Mouse (Mus musculus): ENCODE results near the gene Frem2.

Frem2 gene

DNA sequence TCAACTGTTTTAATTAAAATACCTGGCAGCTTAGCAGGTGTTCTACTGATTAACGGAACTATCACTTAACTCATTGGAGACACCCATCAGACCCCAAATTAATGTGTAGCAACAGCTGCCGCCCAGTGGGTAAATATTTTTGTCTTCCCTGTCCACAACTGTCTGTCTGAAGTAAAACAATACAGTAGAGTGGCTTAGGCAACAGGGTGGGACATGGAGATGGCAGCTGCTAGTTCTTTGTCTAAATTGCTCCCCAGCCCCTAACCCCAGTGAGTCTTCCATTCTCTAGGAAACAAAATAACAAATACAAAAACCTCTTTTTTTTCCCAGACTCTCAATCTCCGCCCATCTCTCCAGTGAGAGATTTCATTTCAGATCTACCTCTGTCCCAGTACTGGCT is 36.2 kb downstream of the Frem2 start:
- DNase-seq (ENCODE audit: low spot score in 2 of 2): no peak

GRCm38 (mm10) chr3:53620355-53620754 is 36.8 kb downstream of the Frem2 start:
- no peak for DNase-seq (ENCODE audit: low spot score in 2 of 2)

- no peak for DNase-seq (ENCODE audit: low spot score in 2 of 2)
Measured at GRCm38 (mm10) chr3:53611106-53611505, 46.0 kb downstream of the Frem2 start.

DNA sequence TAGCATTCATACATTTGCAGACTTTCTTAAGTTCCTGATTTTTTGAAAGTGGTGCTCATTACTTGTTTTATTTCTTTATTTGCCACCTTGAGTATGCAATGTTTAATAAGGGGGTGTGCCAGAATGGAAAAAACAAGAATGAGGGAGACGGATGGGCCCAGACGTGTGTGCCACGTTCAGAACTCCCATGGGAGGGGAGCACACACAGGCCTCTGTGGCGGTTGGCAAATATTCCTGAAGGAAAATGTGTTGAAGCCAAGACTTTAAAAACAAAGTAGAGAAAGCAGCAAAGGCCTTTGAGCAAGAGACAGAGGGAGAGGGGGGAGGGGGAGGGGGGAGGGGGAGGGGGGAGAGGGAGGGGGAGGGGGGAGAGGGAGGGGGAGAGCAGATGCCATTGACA is 47.3 kb downstream of the Frem2 start:
- DNase-seq (ENCODE audit: low spot score in 2 of 2): no peak

DNA sequence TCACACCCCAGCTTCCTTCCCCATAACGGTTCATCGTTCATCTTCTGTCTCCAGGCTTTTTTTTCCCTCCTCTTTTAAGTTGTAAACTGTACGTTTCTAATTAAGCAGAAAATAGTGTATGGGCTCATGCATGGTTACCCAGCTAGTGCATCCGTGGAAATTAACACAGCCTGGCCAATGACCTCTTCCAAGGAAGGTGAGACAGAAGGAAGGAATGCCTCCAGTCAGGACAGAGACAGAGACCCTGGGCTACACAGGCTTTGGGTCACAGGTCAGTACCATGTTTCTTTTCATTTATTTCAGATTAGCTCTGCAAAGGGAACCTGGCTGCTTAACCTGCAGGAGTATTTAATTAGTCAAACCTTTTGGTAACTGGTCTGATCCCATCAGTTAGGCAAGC is 57.0 kb downstream of the Frem2 start:
- no peak for DNase-seq (ENCODE audit: low spot score in 2 of 2)

- DNase-seq (ENCODE audit: low spot score in 2 of 2): no peak
Measured at GRCm38 (mm10) chr3:53599315-53599714, 57.8 kb downstream of the Frem2 start.

GRCm38 (mm10) chr3:53598153-53598800 is 58.9 kb downstream of the Frem2 start:
- DNase-seq (ENCODE audit: low spot score in 2 of 2): no peak

DNA sequence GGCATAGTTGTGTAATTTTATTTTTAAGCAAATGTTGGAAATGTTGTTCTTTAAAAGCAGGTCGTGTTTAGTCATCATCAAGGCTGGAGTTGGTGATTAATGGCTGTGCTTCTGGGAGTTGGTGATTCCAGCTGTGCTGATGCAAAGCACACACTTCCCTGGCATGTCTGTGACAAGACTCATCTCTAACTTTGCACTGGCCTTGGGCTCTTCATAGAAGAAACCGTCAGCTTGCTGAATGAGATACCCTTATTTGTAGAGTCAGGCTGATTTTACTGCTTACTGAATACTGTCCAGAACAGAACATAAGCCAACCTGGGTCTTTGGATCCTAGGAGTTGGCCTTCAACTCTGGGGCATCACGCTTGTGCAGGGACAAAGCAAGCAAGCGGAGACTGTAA is 62.7 kb downstream of the Frem2 start:
- DNase-seq (ENCODE audit: low spot score in 2 of 2): no peak

- DNase-seq (ENCODE audit: low spot score in 2 of 2): no peak
Measured at GRCm38 (mm10) chr3:53593718-53594117, 63.4 kb downstream of the Frem2 start.

DNA sequence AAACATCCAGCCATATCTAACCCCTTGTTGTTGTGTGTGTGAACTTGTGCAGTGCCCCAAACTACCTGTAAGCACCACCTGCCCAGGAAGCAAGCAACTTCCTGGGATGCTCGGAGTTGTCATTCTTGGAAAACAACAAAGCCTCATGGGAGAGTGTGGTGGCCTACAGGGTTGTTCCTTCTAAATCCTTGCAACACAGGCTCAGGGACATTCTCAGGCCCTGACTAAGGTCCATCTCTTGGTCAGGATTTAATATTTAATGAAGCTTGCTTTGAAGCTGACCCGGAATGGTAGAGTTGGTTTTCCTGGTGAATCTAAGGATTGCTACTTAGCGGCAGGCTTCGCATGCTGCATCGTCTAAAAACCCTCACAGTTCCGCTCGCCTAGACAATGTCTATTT is 65.1 kb downstream of the Frem2 start:
- no peak for DNase-seq (ENCODE audit: low spot score in 2 of 2)

GRCm38 (mm10) chr3:53590139-53590621 is 67.0 kb downstream of the Frem2 start:
- peak; percentile 3 to 61 for DNase-seq (ENCODE audit: low spot score in 2 of 2)

DNA sequence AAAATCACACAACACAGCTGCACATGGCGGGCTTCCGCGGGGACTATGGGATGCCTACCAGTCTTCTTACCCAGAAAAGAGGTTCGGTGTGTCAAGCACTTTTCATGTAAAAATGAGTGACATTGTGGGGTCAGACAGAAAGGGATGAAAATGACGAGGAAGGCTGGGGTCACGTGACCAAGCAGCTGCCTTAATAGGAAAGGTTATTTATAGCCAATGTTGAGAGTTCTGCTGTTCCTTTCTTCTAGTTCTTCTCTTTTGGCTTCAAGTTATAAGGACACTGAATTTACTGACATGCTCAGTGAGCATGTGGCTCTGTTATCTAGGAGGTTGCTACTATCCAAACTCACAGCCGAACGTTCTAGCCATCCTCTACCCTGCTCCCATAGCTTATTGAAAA is 73.9 kb downstream of the Frem2 start:
- no peak for DNase-seq (ENCODE audit: low spot score in 2 of 2)

DNA sequence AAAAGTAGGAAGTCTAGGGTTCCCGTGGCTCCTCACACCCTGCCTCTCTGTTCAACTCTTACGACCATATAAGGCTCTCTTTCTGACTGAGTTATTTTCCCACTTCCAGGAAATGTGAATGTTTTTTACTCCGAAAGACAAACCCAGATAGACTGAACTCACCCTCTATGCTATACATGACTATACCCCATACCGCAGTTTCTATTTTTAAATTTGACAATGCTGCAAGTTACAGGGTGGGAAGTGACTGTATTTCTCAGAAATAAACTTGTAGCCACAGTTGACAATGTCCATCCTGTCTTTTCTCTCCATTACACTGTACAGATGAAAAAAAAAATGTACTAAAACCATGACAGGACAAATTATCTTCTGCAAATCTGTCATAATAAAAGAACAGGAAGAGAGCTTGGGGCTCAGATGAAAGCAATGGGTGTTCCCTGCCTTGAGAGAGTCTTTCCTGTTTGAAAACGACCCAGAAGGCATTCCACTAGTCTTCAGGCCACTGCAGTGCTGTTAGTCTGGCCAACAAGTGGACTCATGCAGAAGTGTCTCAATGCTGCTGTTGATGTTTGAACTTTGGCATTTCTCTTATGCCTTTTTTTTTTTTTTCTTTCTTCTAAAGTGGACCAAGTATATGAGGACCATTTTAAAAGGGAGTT is 76.4 kb downstream of the Frem2 start:
- no peak for DNase-seq (ENCODE audit: low spot score in 2 of 2)

DNA sequence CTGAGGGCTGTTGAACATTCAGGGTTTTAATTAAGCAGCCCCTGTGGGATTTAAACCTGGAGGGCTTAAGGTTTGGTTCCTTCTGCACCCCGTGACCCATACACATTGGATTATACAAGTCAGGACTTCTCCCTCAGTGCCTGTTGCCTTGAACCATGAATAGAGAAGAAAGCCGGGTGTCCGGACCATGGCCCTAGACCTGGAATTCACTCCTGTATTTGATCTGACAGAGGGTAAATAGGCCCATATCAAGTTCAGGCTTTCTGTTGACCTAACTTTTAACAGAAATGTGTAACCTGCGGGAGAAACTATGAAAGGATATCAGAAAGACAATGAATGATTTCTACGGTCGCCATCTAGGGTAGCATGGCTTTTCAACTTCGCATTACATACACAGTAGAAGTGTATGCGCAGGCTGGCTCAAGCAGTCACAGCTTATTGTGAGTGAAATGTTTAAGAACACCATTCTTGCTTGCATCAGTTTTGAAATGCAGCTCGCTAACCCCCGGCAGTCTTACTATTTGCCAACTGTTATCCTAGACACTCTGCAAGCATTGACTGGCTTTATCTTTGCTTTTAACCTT is 77.9 kb downstream of the Frem2 start:
- no peak for DNase-seq (ENCODE audit: low spot score in 2 of 2)

- no peak for DNase-seq (ENCODE audit: low spot score in 2 of 2)
Measured at GRCm38 (mm10) chr3:53576320-53577116, 80.6 kb downstream of the Frem2 start.

- DNase-seq (ENCODE audit: low spot score in 2 of 2): no peak
Measured at GRCm38 (mm10) chr3:53574123-53574522, 83.0 kb downstream of the Frem2 start.

- DNase-seq (ENCODE audit: low spot score in 2 of 2): no peak
Measured at GRCm38 (mm10) chr3:53571663-53572062, 85.5 kb downstream of the Frem2 start.

DNA sequence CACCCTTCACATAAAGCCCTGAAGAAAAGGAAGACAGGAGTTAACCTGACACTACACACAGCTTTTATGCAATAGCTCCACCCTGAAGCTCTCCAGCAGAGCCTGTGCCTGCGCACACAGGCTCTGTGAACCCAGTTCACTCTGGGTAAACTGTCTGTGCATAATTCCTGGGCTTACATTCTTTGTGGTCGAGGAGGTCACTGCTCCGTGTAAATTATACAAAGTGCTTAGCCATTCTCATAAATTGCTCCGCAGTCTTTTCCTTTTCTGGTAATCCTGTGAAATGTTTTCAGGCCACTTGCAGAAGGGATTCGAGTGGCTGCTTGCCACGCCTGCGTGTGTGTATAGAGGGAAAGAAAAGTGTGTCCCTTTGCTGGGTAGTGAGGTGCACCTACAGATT is 92.6 kb downstream of the Frem2 start:
- DNase-seq (ENCODE audit: low spot score in 2 of 2): no peak

- peak in 1 of 2 experiments; percentile 13 for DNase-seq (ENCODE audit: low spot score in 2 of 2)
Measured at GRCm38 (mm10) chr3:53563746-53564145, 93.4 kb downstream of the Frem2 start.

DNA sequence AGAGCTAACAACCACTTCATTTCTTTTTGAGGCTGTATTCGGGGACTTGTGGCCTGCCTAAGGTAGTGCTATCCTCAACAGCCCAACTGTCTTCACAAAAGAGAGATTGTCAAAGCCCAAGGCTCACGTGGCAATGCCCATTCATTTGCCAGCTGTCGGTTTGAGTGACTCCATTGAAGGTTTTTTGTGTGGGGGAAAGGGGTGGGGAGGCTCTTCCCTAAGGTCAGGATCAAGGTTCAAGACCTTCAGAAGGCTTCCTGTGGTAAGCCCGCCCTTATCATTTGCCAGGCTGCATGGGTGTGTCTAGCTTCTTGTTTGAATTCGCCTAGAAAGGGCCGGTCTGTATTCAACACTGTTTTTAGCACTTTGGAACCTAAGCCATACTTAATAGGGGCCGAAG is 95.3 kb downstream of the Frem2 start:
- no peak for DNase-seq (ENCODE audit: low spot score in 2 of 2)

GRCm38 (mm10) chr3:53559056-53559455 is 98.1 kb downstream of the Frem2 start:
- DNase-seq (ENCODE audit: low spot score in 2 of 2): no peak

- no peak for DNase-seq (ENCODE audit: low spot score in 2 of 2)
Measured at GRCm38 (mm10) chr3:53558230-53558629, 98.9 kb downstream of the Frem2 start.
